Mouse (Mus musculus) liver, adult 2 months (tissue): ENCODE data around the gene Tmem204. TPM values are rescaled to one million over a fixed set of nuclear protein-coding genes. Genes with fewer than 3 reads are reported as not detected.

ENCODE experiments used
- DNase-seq: peaks from one replicate; pipeline ENCODE4 v3.0.0-alpha.2; 2011; ENCODE audit warnings: low read depth, low spot score; ENCODE audit errors: extremely low read depth
- H3K27ac ChIP-seq: fragments of 200-500 bp; replicated peaks from 2 replicates; pipeline ENCODE4 v1.5.1; 2012; ENCODE audit warnings: low read depth, mild to moderate bottlenecking, control low read depth, inconsistent platforms, low read length; ENCODE audit not compliant: insufficient read depth
- H3K27me3 ChIP-seq: fragments of 200-500 bp; 2 replicates; pipeline ENCODE4 v1.6.1; 2012; ENCODE audit warnings: mild to moderate bottlenecking, moderate library complexity, low read length, inconsistent platforms; ENCODE audit not compliant: control insufficient read depth, insufficient read depth
- H3K36me3 ChIP-seq: fragments of 200-500 bp; 2 replicates; pipeline ENCODE4 v1.6.1; 2012; ENCODE audit warnings: low read length, inconsistent platforms; ENCODE audit not compliant: control insufficient read depth, insufficient read depth
- H3K4me1 ChIP-seq: fragments of 200-500 bp; 2 replicates; pipeline ENCODE4 v1.6.1; 2011; ENCODE audit warnings: low read length; ENCODE audit not compliant: control insufficient read depth, insufficient read depth
- H3K4me3 ChIP-seq: fragments of 200-500 bp; 2 replicates; pipeline ENCODE4 v1.5.1; 2011; ENCODE audit warnings: low read depth, mild to moderate bottlenecking, control low read depth, low read length, moderate library complexity; ENCODE audit not compliant: insufficient read depth
- H3K79me2 ChIP-seq: fragments of 200-500 bp; 2 replicates; pipeline ENCODE4 v1.6.1; 2012; ENCODE audit warnings: inconsistent platforms, mild to moderate bottlenecking, low read length, moderate library complexity; ENCODE audit not compliant: control insufficient read depth, insufficient read depth
- H3K9ac ChIP-seq: fragments of 200-500 bp; 2 replicates; pipeline ENCODE4 v1.6.1; 2012; ENCODE audit warnings: low read depth, mild to moderate bottlenecking, control low read depth, inconsistent platforms, low read length
- CTCF ChIP-seq: fragments of 200-500 bp; IDR thresholded peaks from 2 replicates; pipeline ENCODE4 v1.5.1; 2011; ENCODE audit warnings: low read depth, low read length, control low read depth
- POLR2A ChIP-seq: fragments of 200-500 bp; IDR thresholded peaks from 2 replicates; pipeline ENCODE4 v1.6.1; 2011; ENCODE audit warnings: low read length, control low read depth; ENCODE audit not compliant: insufficient read depth; ENCODE audit errors: extremely low read depth
- WGBS: fragments of 180-500 bp; shearing (Covaris S2); methylation state at CpG from one replicate; pipeline ENCODE4 v1.1.7; 2018; 5-methylcytosine and 5-hydroxymethylcytosine counted together
- polyA plus RNA-seq: library from polyadenylated mRNA; depleted of rRNA; stranded (reverse); fragments of >200 nt; gene quantifications from 2 replicates; pipeline ENCODE4 v1.2.3, GENCODE M21; 2012
- total RNA-seq: library from RNA; depleted of rRNA; stranded (reverse); fragments of >200 nt; gene quantifications from 2 replicates; pipeline ENCODE4 v1.2.3, GENCODE M21; 2014

Tmem204 gene
- total and polyA plus RNA-seq, 2 experiments, result 19.1 to 22.3 TPM

- no peaks in the 10 kb centered on the region for H3K79me2 ChIP-seq
- TF ChIP-seq CTCF (no peak), POLR2A (no peak)
- WGBS, result 78% methylated on average over 8 of the region's 8 CpGs
- H3K36me3 ChIP-seq, result no peaks in the 10 kb centered on the region
- no peak overlapping the region for H3K27ac ChIP-seq
- no peaks in the 10 kb centered on the region for H3K27me3 ChIP-seq
- no peak overlapping the region for H3K9ac ChIP-seq
- no peak overlapping the region for H3K4me3 ChIP-seq
- peak; percentile 15 for DNase-seq
- H3K4me1 ChIP-seq, result peaks cover 9% of the 10 kb centered on the region
These were observed 28.5 kb upstream of the Tmem204 start for GRCm38 (mm10) chr17:25111739-25112422.

GRCm38 (mm10) chr17:25111220-25111619 lies 27.8 kb upstream of the Tmem204 start:
- Histone ChIP-seq H3K36me3 (no peaks in the 10 kb centered on the region), H3K27ac (no peak overlapping the region)
- 95% methylated on average over 5 of the region's 5 CpGs for WGBS

GRCm38 (mm10) chr17:25110590-25110989 lies 27.2 kb upstream of the Tmem204 start:
- Histone ChIP-seq H3K27ac (no peak overlapping the region), H3K4me1 (peaks cover 6% of the 10 kb centered on the region), H3K79me2 (no peaks in the 10 kb centered on the region), H3K4me3 (no peak overlapping the region), H3K36me3 (no peaks in the 10 kb centered on the region), H3K9ac (no peak overlapping the region), H3K27me3 (no peaks in the 10 kb centered on the region)
- TF ChIP-seq POLR2A, result no peak
- TF ChIP-seq CTCF, result no peak
- no peak for DNase-seq
- 94% methylated on average over 6 of the region's 6 CpGs for WGBS

More at GRCm38 (mm10) chr17:25111220-25111619, 27.8 kb upstream of the Tmem204 start:
- no peaks in the 10 kb centered on the region for H3K27me3 ChIP-seq
- no peak overlapping the region for H3K4me3 ChIP-seq
- TF ChIP-seq POLR2A (no peak), CTCF (no peak)
- no peak for DNase-seq
- H3K9ac ChIP-seq, result no peak overlapping the region
- no peaks in the 10 kb centered on the region for H3K79me2 ChIP-seq
- H3K4me1 ChIP-seq, result peaks cover 9% of the 10 kb centered on the region

GRCm38 (mm10) chr17:25109578-25109977 lies 26.2 kb upstream of the Tmem204 start:
- H3K9ac ChIP-seq, result no peak overlapping the region
- no peaks in the 10 kb centered on the region for H3K36me3 ChIP-seq
- peak; percentile 20 for DNase-seq
- 80% methylated on average over 2 of the region's 2 CpGs for WGBS
- no peak overlapping the region for H3K27ac ChIP-seq
- H3K79me2 ChIP-seq, result no peaks in the 10 kb centered on the region
- no peak overlapping the region for H3K4me3 ChIP-seq
- no peak for TF ChIP-seq POLR2A
- TF ChIP-seq CTCF, result peak; percentile 79
- no peaks in the 10 kb centered on the region for H3K27me3 ChIP-seq
- 0 out of 2 replicates have a peak, but pooled peaks cover under 1% of the 10 kb centered on the region for H3K4me1 ChIP-seq

- Histone ChIP-seq H3K27ac (no peak overlapping the region), H3K36me3 (peaks cover 3% of the 10 kb centered on the region; the same call in 1 of the 2 replicates), H3K4me1 (no peaks in the 10 kb centered on the region), H3K9ac (no peak overlapping the region), H3K27me3 (no peaks in the 10 kb centered on the region), H3K79me2 (no peaks in the 10 kb centered on the region), H3K4me3 (no peak overlapping the region)
- TF ChIP-seq CTCF, result no peak
- TF ChIP-seq POLR2A, result no peak
- DNase-seq, result no peak
- WGBS, result 86% methylated on average over 10 of the region's 16 CpGs
These were observed 24.4 kb upstream of the Tmem204 start for GRCm38 (mm10) chr17:25107786-25108185.

GRCm38 (mm10) chr17:25101338-25101737 lies 17.9 kb upstream of the Tmem204 start:
- TF ChIP-seq POLR2A (no peak), CTCF (no peak)
- WGBS, result 99% methylated on average over 11 of the region's 11 CpGs
- Histone ChIP-seq H3K36me3 (peaks cover 11% of the 10 kb centered on the region; the same call in 1 of the 2 replicates), H3K9ac (no peak overlapping the region), H3K4me1 (no peaks in the 10 kb centered on the region), H3K4me3 (no peak overlapping the region), H3K79me2 (no peaks in the 10 kb centered on the region), H3K27me3 (no peaks in the 10 kb centered on the region), H3K27ac (no peak overlapping the region)
- DNase-seq, result no peak
